Mouse (Mus musculus) MEL (cell line): ENCODE measurements around the gene Tpm4. TPM values are rescaled to one million over a fixed set of nuclear protein-coding genes. Genes with fewer than 3 reads are reported as not detected.
"Not testable (repeated sequence)": the region's sequence is repeated elsewhere in the genome, so short reads cannot be mapped to it uniquely, and the experiment has no call there.

Experiments used
- DNase-seq: peaks from one replicate; pipeline ENCODE4 v3.0.0; 2011; ENCODE audit warnings: low read depth, low spot score
- H3K27ac ChIP-seq: 2 replicates; pipeline ENCODE4 v1.5.1; 2012; ENCODE audit warnings: low read depth, mild to moderate bottlenecking, control low read depth, low read length, moderate library complexity; ENCODE audit not compliant: control insufficient read depth
- H3K27me3 ChIP-seq, 2 experiments: fragments of 150-350 bp in 1 of 2; sonication (generic) in 1 of 2; 2 replicates each; pipeline ENCODE4 v1.6.1; 2012; ENCODE audit warnings: low read length in 2 of 2, mild to moderate bottlenecking in 2 of 2, improper control_type of control experiment in 1 of 2, moderate library complexity in 1 of 2; ENCODE audit not compliant: insufficient read depth in 2 of 2, control insufficient read depth in 1 of 2
- H3K36me3 ChIP-seq, 2 experiments: 2 replicates each; pipeline ENCODE4 v1.6.1; 2012 to 2014; ENCODE audit warnings: low read length in 2 of 2, improper control_type of control experiment in 1 of 2, inconsistent platforms in 1 of 2, mild to moderate bottlenecking in 1 of 2; ENCODE audit not compliant: insufficient read depth in 2 of 2, control insufficient read depth in 1 of 2
- H3K4me1 ChIP-seq, 2 experiments: fragments of 150-350 bp in 1 of 2; sonication (generic) in 1 of 2; 2 replicates each; pipeline ENCODE4 v1.6.1; 2012; ENCODE audit warnings: low read length in 2 of 2, improper control_type of control experiment in 1 of 2, mild to moderate bottlenecking in 1 of 2; ENCODE audit not compliant: insufficient read depth in 2 of 2, control insufficient read depth in 1 of 2
- H3K4me3 ChIP-seq, 2 experiments: fragments of 150-350 bp in 1 of 2; sonication (generic) in 1 of 2; 2 replicates each; pipeline ENCODE4 v1.5.1; 2012; ENCODE audit warnings: low read depth in 2 of 2, low read length in 2 of 2, mild to moderate bottlenecking in 2 of 2, moderate library complexity in 2 of 2, control low read depth in 1 of 2, improper control_type of control experiment in 1 of 2; ENCODE audit not compliant: control insufficient read depth in 1 of 2, insufficient read depth in 1 of 2
- H3K79me2 ChIP-seq: 2 replicates; pipeline ENCODE4 v1.6.1; 2012; ENCODE audit warnings: mild to moderate bottlenecking, low read length, moderate library complexity; ENCODE audit not compliant: control insufficient read depth, poor library complexity, insufficient read depth
- H3K9ac ChIP-seq: 2 replicates; pipeline ENCODE4 v1.6.1; 2012; ENCODE audit warnings: low read depth, mild to moderate bottlenecking, control low read depth, low read length, moderate library complexity; ENCODE audit not compliant: control insufficient read depth, poor library complexity, severe bottlenecking
- H3K9me3 ChIP-seq: fragments of 150-350 bp; sonication (generic); replicated peaks from 2 replicates; pipeline ENCODE4 v1.6.1; 2012; ENCODE audit warnings: mild to moderate bottlenecking, low read length, improper control_type of control experiment, moderate library complexity; ENCODE audit not compliant: insufficient read depth
- CHD1 ChIP-seq: IDR thresholded peaks from 2 replicates; pipeline ENCODE4 v1.6.1; 2012; ENCODE audit warnings: low read depth, mild to moderate bottlenecking, inconsistent platforms, low read length, improper control_type of control experiment
- CHD2 ChIP-seq: IDR thresholded peaks from 2 replicates; pipeline ENCODE4 v1.6.1; 2011; ENCODE audit warnings: low read length, improper control_type of control experiment
- CTCF ChIP-seq, 3 experiments: IDR thresholded peaks in 2 of 3; conservative IDR thresholded peaks in 1 of 3; 2 replicates each; pipeline ENCODE4 v1.5.1; 2011 to 2012; ENCODE audit warnings: low read length in 3 of 3, low read depth in 2 of 3, mild to moderate bottlenecking in 2 of 3, improper control_type of control experiment in 1 of 3, inconsistent platforms in 1 of 3, mixed read lengths in 1 of 3, moderate library complexity in 1 of 3; ENCODE audit not compliant: control insufficient read depth in 1 of 3, insufficient read depth in 1 of 3, poor library complexity in 1 of 3, severe bottlenecking in 1 of 3
- E2F4 ChIP-seq: IDR thresholded peaks from 2 replicates; pipeline ENCODE4 v1.6.1; 2011; ENCODE audit warnings: low read depth, low read length, improper control_type of control experiment, borderline replicate concordance
- ELF1 ChIP-seq: IDR thresholded peaks from 2 replicates; pipeline ENCODE4 v1.6.1; 2014; ENCODE audit warnings: low read depth, mild to moderate bottlenecking, inconsistent platforms, low read length, improper control_type of control experiment, moderate library complexity
- ETS1 ChIP-seq: IDR thresholded peaks from 2 replicates; pipeline ENCODE4 v1.6.1; 2012; ENCODE audit warnings: low read depth, mild to moderate bottlenecking, inconsistent platforms, low read length, improper control_type of control experiment, moderate library complexity
- GATA1 ChIP-seq: IDR thresholded peaks from 2 replicates; pipeline ENCODE4 v1.6.1; 2011; ENCODE audit warnings: low read depth, low read length, improper control_type of control experiment
- KAT2A ChIP-seq: conservative IDR thresholded peaks from 2 replicates; pipeline ENCODE4 v1.6.1; 2012; ENCODE audit warnings: low read depth, low read length, improper control_type of control experiment, inconsistent platforms
- MAFK ChIP-seq: IDR thresholded peaks from 2 replicates; pipeline ENCODE4 v1.6.1; 2011; ENCODE audit warnings: low read depth, mild to moderate bottlenecking, low read length, improper control_type of control experiment, borderline replicate concordance
- MAX ChIP-seq: IDR thresholded peaks from 2 replicates; pipeline ENCODE4 v1.6.1; 2011; ENCODE audit warnings: low read length, improper control_type of control experiment
- MEF2A ChIP-seq: IDR thresholded peaks from 2 replicates; pipeline ENCODE4 v1.6.1; 2014; ENCODE audit warnings: low read depth, mild to moderate bottlenecking, inconsistent platforms, low read length, improper control_type of control experiment; ENCODE audit not compliant: poor library complexity, insufficient replicate concordance, severe bottlenecking; ENCODE audit errors: extremely low read depth
- MXI1 ChIP-seq: IDR thresholded peaks from 2 replicates; pipeline ENCODE4 v1.6.1; 2011; ENCODE audit warnings: mild to moderate bottlenecking, low read depth, low read length, improper control_type of control experiment
- MYB ChIP-seq: IDR thresholded peaks from 2 replicates; pipeline ENCODE4 v1.6.1; 2011; ENCODE audit warnings: mild to moderate bottlenecking, low read depth, low read length, improper control_type of control experiment
- MYC ChIP-seq: IDR thresholded peaks from 2 replicates; pipeline ENCODE4 v1.6.1; 2011; ENCODE audit warnings: low read depth, mild to moderate bottlenecking, low read length, improper control_type of control experiment, moderate library complexity
- NELFE ChIP-seq: IDR thresholded peaks from 2 replicates; pipeline ENCODE4 v1.6.1; 2011; ENCODE audit warnings: low read depth, low read length, improper control_type of control experiment
- POLR2A ChIP-seq, 2 experiments: IDR thresholded peaks; 2 replicates each; pipeline ENCODE4 v1.6.1; 2011 to 2012; ENCODE audit warnings: low read length in 2 of 2, mild to moderate bottlenecking in 2 of 2, control low read depth in 1 of 2, improper control_type of control experiment in 1 of 2, low read depth in 1 of 2, moderate library complexity in 1 of 2; ENCODE audit not compliant: control insufficient read depth in 1 of 2, insufficient read depth in 1 of 2, poor library complexity in 1 of 2
- POLR2AphosphoS2 ChIP-seq: IDR thresholded peaks from 2 replicates; pipeline ENCODE4 v1.6.1; 2011; ENCODE audit warnings: low read length, improper control_type of control experiment
- RAD21 ChIP-seq: IDR thresholded peaks from 2 replicates; pipeline ENCODE4 v1.6.1; 2011; ENCODE audit warnings: mild to moderate bottlenecking, low read depth, low read length, improper control_type of control experiment
- RCOR1 ChIP-seq: IDR thresholded peaks from 2 replicates; pipeline ENCODE4 v1.6.1; 2012; ENCODE audit warnings: low read depth, mild to moderate bottlenecking, inconsistent platforms, low read length, improper control_type of control experiment
- SIN3A ChIP-seq: IDR thresholded peaks from 2 replicates; pipeline ENCODE4 v1.6.1; 2012; ENCODE audit warnings: low read length, improper control_type of control experiment, inconsistent platforms
- SMC3 ChIP-seq: IDR thresholded peaks from 2 replicates; pipeline ENCODE4 v1.6.1; 2011; ENCODE audit warnings: low read depth, low read length, improper control_type of control experiment
- TAL1 ChIP-seq: IDR thresholded peaks from 2 replicates; pipeline ENCODE4 v1.6.1; 2012; ENCODE audit warnings: mild to moderate bottlenecking, inconsistent platforms, low read length, moderate library complexity, mixed read lengths
- TBP ChIP-seq: IDR thresholded peaks from 2 replicates; pipeline ENCODE4 v1.8.0; 2011; ENCODE audit warnings: low read depth, low read length, improper control_type of control experiment
- TCF12 ChIP-seq: IDR thresholded peaks from 2 replicates; pipeline ENCODE4 v1.6.1; 2014; ENCODE audit warnings: low read depth, mild to moderate bottlenecking, inconsistent platforms, low read length, improper control_type of control experiment, moderate library complexity
- UBTF ChIP-seq: IDR thresholded peaks from 2 replicates; pipeline ENCODE4 v1.6.1; 2012; ENCODE audit warnings: low read depth, mild to moderate bottlenecking, inconsistent platforms, low read length, improper control_type of control experiment, moderate library complexity, borderline replicate concordance; ENCODE audit not compliant: insufficient read depth
- USF1 ChIP-seq: IDR thresholded peaks from 2 replicates; pipeline ENCODE4 v1.6.1; 2014; ENCODE audit warnings: low read depth, mild to moderate bottlenecking, inconsistent platforms, low read length, improper control_type of control experiment, moderate library complexity
- ZC3H11A ChIP-seq: IDR thresholded peaks from 2 replicates; pipeline ENCODE4 v1.6.1; 2012; ENCODE audit warnings: low read depth, mild to moderate bottlenecking, inconsistent platforms, low read length, improper control_type of control experiment
- ZNF384 ChIP-seq: IDR thresholded peaks from 2 replicates; pipeline ENCODE4 v1.6.1; 2012; ENCODE audit warnings: low read depth, mild to moderate bottlenecking, inconsistent platforms, low read length, improper control_type of control experiment
- polyA plus RNA-seq, 2 experiments: library from polyadenylated mRNA; stranded (reverse) in 1 of 2; unstranded in 1 of 2; fragments of >175 nt in 1 of 2; fragments of >200 nt in 1 of 2; gene quantifications; 2 replicates each; pipeline versions ENCODE4 v1.2.1 to v1.2.4; 2012; ENCODE audit warnings: low replicate concordance in 2 of 2, low read depth in 1 of 2; ENCODE audit not compliant: insufficient read length in 2 of 2, insufficient read depth in 1 of 2, missing spikeins in 1 of 2
- total RNA-seq: library from RNA; depleted of rRNA; stranded (reverse); fragments of 300-350 nt; gene quantifications from 2 replicates; pipeline ENCODE4 v1.2.3, GENCODE M21; 2012

Gene Tpm4
- total and polyA plus RNA-seq, 3 experiments, result 0.12 to 0.36 TPM; not detected in 1

DNA sequence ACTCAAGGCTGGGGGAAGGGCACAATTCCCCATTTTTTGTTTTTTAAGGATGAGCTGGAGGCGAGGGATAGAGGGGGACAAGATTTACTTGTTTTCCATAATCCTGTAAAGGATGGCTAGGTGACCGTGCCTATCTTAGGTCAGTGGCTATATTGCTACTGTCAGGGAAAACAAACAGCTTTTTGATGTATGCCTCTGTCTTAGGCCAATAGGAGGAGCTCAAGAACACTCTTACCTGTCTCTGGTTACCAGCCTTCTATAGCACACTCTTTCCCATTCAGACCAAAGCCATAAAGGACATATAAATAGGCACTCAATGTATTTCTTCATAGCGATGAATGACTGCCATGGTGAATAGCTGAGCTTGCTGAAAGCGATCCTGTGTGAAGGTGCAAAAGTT is 16.2 kb upstream of the Tpm4 start:
- no peak overlapping the region for H3K9ac ChIP-seq
- no peak overlapping the region for H3K4me3 ChIP-seq
- H3K27me3 ChIP-seq, result no peaks in the 10 kb centered on the region
- no peaks in the 10 kb centered on the region for H3K79me2 ChIP-seq
- H3K4me1 ChIP-seq, result no peaks in the 10 kb centered on the region
- no peaks in the 10 kb centered on the region for H3K9me3 ChIP-seq
- no peak for DNase-seq
- no peak overlapping the region for H3K27ac ChIP-seq
- no peaks in the 10 kb centered on the region for H3K36me3 ChIP-seq
- TF ChIP-seq RCOR1 (no peak), GATA1 (no peak), NELFE (no peak), POLR2A (IDR thresholded peaks at IDR 0.05; ENCODE audit: control insufficient read depth in 1 of 2, insufficient read depth in 1 of 2, low read depth in 1 of 2, low read length in 2 of 2, poor library complexity in 1 of 2) (no peak), ZNF384 (no peak), CTCF (IDR thresholded peaks at IDR 0.05 in 2 of 3, conservative IDR thresholded peaks at IDR 0.05 in 1 of 3; ENCODE audit: control insufficient read depth in 1 of 3, insufficient read depth in 1 of 3, low read depth in 2 of 3, low read length in 3 of 3, poor library complexity in 1 of 3, severe bottlenecking in 1 of 3) (no peak), POLR2AphosphoS2 (no peak), USF1 (no peak), TBP (no peak), E2F4 (no peak), KAT2A (no peak), MXI1 (no peak), TCF12 (no peak), MYC (no peak), MAX (no peak)

DNA sequence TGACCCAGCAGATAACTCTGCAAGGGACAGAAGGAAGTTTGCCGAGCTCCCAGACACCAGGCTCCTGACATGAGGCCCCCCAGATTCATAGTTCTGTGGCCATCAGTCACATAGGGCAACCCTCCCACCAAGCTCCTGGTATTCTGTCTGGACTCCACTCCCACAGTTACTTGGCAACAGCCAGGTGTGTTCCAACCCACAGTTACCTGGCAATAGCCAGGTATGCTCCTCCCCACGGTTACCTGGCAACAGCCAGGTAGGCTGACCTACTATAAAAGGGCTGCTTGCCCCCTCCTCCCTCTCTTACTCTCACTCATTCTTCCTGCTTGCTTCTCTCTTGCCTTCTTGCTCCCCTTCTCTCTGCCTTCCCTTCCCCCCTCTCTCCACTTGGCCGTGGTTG is 13.3 kb upstream of the Tpm4 start:
- H3K27ac ChIP-seq, H3K4me3 ChIP-seq, H3K79me2 ChIP-seq, H3K36me3 ChIP-seq, DNase-seq, H3K9me3 ChIP-seq, H3K9ac ChIP-seq, H3K4me1 ChIP-seq, H3K27me3 ChIP-seq: not testable (repeated sequence)

DNA sequence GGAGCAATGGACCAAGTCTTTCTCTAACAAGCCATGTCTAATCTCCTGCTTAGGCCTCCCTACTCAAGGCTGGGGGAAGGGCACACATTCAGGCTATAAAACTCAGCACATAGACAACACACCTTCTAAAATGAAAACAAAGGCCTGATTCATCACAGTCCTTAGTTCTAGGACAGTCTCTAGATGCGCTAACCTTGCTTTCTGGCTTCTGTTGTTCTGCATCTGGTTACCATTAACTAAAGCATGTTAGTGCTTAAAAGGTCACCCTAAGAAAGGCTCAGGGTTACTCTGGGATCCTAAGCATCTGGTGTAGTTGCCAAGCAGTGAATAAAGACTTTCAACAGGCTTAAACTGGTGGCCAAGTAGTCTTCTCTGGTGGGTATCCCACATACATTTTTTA is 12.8 kb upstream of the Tpm4 start:
- Histone ChIP-seq H3K36me3 (no peaks in the 10 kb centered on the region), H3K27me3 (no peaks in the 10 kb centered on the region), H3K4me1 (no peaks in the 10 kb centered on the region), H3K9ac (no peak overlapping the region), H3K9me3 (no peaks in the 10 kb centered on the region), H3K4me3 (no peak overlapping the region), H3K27ac (no peak overlapping the region), H3K79me2 (no peaks in the 10 kb centered on the region)
- no peak for DNase-seq
- TF ChIP-seq KAT2A (no peak), MAFK (no peak), RAD21 (no peak), ZC3H11A (no peak), NELFE (no peak), UBTF (no peak), ETS1 (no peak), CHD1 (no peak), ELF1 (no peak), CHD2 (no peak), ZNF384 (no peak), TCF12 (no peak), SMC3 (no peak), TAL1 (no peak), CTCF (IDR thresholded peaks at IDR 0.05 in 2 of 3, conservative IDR thresholded peaks at IDR 0.05 in 1 of 3; ENCODE audit: control insufficient read depth in 1 of 3, insufficient read depth in 1 of 3, low read depth in 2 of 3, low read length in 3 of 3, poor library complexity in 1 of 3, severe bottlenecking in 1 of 3) (no peak), SIN3A (no peak), MYB (no peak), MEF2A (no peak)
